Mouse (Mus musculus) cortical plate, adult 2 months (tissue): ENCODE data around the gene C1qtnf2. TPM values are rescaled to one million over a fixed set of nuclear protein-coding genes. Genes with fewer than 3 reads are reported as not detected.

Source experiments
- H3K27ac ChIP-seq: fragments of 200-500 bp; 2 replicates; pipeline ENCODE4 v1.5.1; 2012; ENCODE audit warnings: low read length, control low read depth, inconsistent platforms; ENCODE audit not compliant: insufficient read depth
- H3K4me1 ChIP-seq: fragments of 200-500 bp; 2 replicates; pipeline ENCODE4 v1.6.1; 2011; ENCODE audit warnings: low read length; ENCODE audit not compliant: control insufficient read depth, insufficient read depth
- H3K4me3 ChIP-seq: fragments of 200-500 bp; 2 replicates; pipeline ENCODE4 v1.5.1; 2011; ENCODE audit warnings: mild to moderate bottlenecking, low read length, control low read depth; ENCODE audit not compliant: insufficient read depth
- CTCF ChIP-seq: fragments of 200-500 bp; IDR thresholded peaks from 2 replicates; pipeline ENCODE4 v1.5.1; 2011; ENCODE audit warnings: mild to moderate bottlenecking, control low read depth, low read length; ENCODE audit not compliant: insufficient read depth; ENCODE audit errors: extremely low read depth
- POLR2A ChIP-seq: fragments of 200-500 bp; IDR thresholded peaks from 2 replicates; pipeline ENCODE4 v1.6.1; 2011; ENCODE audit warnings: mild to moderate bottlenecking, low read length, control low read depth; ENCODE audit not compliant: insufficient read depth; ENCODE audit errors: extremely low read depth
- polyA plus RNA-seq: library from polyadenylated mRNA; depleted of rRNA; stranded (reverse); fragments of >200 nt; gene quantifications from 2 replicates; pipeline ENCODE4 v1.2.3, GENCODE M21; 2012

C1qtnf2 gene
- polyA plus RNA-seq, 1 experiment: 3.7 TPM

DNA sequence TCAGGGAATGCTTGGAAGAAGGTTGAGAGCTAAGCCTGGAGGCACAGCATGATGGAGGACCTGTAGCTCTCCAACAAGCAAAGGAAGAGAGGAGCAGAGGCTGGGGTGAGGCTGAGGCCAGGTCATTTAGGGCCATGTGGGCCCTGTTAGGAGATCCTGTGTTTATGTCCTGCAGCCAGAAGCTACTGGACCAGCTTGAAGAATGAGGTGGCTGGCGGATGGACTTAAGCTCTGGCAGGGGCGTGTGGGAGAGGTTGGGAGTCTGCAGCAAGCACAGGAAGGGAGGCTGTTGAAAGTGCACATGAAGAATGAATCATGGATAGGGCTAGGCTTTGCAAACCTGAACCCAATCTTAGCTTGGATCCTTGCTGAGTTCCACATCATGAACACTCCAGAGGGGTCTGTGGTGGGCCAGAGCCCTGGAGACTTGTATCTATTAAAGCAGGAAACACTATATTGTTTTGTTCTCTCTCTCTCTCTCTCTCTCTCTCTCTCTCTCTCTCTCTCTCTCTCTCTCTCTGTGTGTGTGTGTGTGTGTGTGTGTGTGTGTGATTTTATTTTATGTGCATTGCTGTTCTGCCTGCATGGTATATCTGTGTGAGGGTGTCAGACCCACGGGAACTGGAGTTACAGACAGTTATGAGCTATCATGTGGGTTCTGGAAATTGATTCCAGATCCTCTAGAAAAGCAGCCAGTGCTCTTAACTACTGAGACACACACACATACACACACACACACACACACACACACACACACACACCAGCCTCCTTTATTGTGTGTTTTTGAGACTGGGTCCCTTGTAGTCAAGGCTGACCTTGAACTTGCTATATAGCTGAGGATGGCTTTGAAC, 7.8 kb downstream of the C1qtnf2 start:
- TF ChIP-seq POLR2A: no peak
- no peak for TF ChIP-seq CTCF
- H3K4me3 ChIP-seq: no peak overlapping the region

DNA sequence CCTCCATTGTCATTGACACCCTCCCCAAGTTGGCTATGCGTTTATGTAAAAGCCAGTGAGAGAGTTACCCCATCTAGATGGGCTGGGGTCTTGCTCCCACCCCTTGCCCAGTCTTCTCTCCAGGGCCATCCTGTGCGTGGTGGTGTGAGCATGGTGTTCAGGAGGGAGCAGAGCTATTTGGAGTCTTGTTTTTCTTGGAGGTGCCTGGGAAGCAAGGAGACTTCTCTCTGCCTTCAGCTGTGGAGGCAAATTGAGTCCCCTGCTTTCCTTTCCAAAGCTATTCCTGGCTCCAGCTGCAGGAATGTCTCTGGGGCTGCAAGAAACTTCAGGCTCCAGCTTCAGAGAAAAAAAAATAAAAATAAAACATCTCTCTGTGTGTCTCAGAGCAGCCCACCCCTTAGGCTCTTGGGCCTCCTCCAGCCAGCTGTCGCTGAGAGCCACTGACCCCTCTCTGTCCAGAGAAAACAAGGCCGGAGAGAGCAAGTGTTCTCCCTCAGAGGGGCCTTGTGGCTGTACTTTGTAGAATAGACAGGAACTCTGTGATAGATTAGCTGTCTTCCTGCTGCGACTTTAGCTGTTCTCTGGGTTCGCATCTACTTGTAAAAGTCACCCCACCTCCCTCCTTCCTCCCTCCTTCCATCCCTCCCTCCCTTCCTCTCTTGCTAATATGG, 9.2 kb downstream of the C1qtnf2 start:
- no peak overlapping the region for H3K4me3 ChIP-seq
- TF ChIP-seq POLR2A (no peak), CTCF (no peak)

More for the DNA sequence above, 7.8 kb downstream of the C1qtnf2 start:
- Histone ChIP-seq H3K27ac (no peak overlapping the region), H3K4me1 (no peaks in the 10 kb centered on the region)

DNA sequence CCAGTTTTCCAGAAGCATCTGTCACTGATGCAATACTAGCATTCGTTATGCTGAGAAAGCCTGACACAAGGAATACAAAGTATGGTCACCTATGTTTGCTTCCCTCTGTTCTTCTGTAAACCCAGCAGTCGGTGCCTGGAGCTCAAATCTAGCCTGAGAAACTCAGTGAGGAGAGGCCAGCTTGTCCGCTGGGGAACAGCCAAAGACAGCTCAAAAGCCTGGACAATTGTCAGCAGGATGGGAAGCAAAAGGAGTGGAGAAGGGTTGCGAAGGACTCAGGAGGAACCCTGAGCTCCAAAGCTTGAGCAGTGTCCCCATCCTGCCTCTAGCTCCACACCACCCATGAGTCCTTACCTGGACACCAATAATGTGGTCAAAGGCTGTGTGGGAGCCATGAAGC, 10.0 kb downstream of the C1qtnf2 start:
- Histone ChIP-seq H3K27ac (no peak overlapping the region), H3K4me3 (no peak overlapping the region), H3K4me1 (no peaks in the 10 kb centered on the region)
- TF ChIP-seq CTCF: no peak

More for the DNA sequence above, 9.2 kb downstream of the C1qtnf2 start:
- Histone ChIP-seq H3K27ac (peak overlapping the region; percentile 64), H3K4me1 (no peaks in the 10 kb centered on the region)

DNA sequence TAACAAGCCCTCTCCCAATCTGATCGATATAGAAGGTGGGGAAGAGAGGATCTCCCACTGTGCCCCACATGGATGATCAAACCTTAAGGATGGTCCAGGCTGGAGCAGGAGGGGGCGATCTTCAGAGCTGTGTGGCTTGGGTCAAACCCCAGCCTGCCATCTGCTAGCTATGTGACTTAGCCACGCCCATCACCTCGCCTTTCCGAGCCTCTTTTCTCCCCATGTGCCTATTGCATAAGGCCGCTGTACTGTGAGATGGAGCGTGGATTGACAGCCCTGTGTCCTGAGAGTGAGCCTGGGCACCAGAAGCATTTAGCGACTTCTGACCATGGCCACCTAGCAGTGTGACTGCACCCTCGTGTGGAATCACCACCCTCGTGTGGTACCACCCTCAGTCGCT, 10.6 kb downstream of the C1qtnf2 start:
- no peak for TF ChIP-seq CTCF
- no peak for TF ChIP-seq POLR2A
- no peaks in the 10 kb centered on the region for H3K4me1 ChIP-seq

DNA sequence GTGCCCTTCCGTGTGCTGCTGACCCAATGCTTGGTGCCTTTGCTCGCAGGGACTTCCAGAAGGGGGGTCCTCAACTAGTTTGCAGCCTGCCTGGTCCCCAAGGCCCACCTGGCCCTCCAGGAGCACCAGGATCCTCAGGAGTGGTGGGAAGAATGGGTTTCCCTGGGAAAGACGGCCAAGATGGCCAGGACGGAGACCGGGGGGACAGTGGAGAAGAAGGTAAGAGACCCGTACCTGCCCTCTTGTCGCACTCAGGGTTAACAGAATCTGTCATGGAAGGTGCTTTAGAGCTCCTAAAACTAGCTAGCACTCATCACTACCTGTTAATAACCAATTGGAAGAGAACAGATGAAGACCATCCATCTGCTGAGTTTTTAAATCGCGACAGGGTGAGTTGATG, 11.8 kb downstream of the C1qtnf2 start:
- no peaks in the 10 kb centered on the region for H3K4me1 ChIP-seq
- H3K27ac ChIP-seq: no peak overlapping the region
- H3K4me3 ChIP-seq: no peak overlapping the region
- no peak for TF ChIP-seq POLR2A
- no peak for TF ChIP-seq CTCF

More for the DNA sequence above, 10.6 kb downstream of the C1qtnf2 start:
- Histone ChIP-seq H3K4me3 (no peak overlapping the region), H3K27ac (no peak overlapping the region)

DNA sequence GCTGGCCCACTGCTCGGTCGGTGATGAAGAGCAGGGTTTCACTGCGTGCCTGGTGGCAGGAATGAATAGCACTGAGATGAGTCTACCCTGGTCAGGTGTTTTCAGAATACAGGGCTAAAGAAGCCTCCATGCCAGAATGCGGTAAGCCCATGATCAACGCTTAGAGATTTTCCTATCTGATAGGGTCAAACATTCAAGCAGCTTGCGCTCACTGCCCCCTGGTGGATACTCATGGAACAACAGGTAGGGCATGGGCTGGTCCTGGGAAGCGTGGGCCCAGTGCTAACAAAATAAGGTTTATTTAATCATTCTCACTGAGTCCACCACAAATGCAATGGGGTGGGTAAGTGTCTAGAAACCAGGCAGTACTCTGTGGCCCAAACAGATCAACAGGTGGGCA, 18.6 kb downstream of the C1qtnf2 start:
- H3K4me1 ChIP-seq: no peaks in the 10 kb centered on the region
- TF ChIP-seq POLR2A (no peak), CTCF (peak; percentile 91)

DNA sequence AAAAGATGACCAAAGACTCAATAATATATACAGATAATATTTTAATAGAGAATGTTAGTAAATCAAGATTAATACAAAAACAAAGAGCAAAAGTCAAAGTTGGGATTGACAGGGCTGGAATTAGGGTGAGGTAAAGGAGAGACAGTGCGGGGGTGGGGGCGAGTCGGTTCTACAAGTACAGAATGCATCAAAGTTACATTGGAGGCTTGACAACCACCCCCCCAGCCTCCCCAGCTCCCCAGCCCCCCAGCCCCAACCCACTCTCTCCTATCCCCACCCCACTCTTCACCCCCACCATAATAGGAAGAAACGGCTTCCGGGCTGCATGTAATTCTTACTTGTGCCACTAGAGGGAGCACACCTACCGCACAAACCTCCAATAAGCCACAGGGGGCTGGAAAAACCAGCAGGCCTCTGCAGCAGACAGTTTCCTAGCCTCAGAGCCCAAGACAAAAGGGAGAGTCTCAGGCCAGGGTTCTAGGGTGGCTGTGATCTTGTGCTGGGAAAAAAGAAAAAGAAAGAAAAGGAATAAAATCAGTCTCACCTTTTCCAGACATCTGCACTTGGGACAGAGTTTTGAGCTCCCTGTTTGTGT, 19.8 kb downstream of the C1qtnf2 start:
- no peak overlapping the region for H3K27ac ChIP-seq
- H3K4me1 ChIP-seq: no peaks in the 10 kb centered on the region
- TF ChIP-seq CTCF (peak; percentile 89), POLR2A (no peak)
- H3K4me3 ChIP-seq: no peak overlapping the region

More for the DNA sequence above, 18.6 kb downstream of the C1qtnf2 start:
- Histone ChIP-seq H3K4me3 (no peak overlapping the region), H3K27ac (no peak overlapping the region)

DNA sequence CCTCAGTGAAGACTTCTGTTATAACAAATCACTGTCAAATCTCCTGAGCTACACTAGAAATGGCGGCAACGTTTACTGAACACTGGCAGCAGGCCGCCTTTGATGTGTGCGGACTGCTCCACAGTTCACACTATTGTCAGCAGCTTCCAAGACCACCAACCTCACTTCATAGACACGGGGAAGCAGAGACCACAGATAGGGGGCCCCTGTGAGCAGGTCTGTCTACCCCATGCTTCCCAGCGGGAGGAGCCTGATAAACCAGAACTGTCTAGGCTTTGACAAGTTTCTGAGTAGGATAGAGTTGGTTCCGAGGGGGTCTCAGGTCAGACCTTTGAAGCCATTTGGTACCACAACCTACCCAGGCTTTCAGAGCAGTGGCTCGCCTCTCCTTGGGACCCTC, 21.0 kb downstream of the C1qtnf2 start:
- no peaks in the 10 kb centered on the region for H3K4me1 ChIP-seq
- H3K4me3 ChIP-seq: no peak overlapping the region
- TF ChIP-seq CTCF: 0 out of 2 replicates have a peak, but pooled peaks have one; percentile 7
- TF ChIP-seq POLR2A: no peak
- no peak overlapping the region for H3K27ac ChIP-seq

DNA sequence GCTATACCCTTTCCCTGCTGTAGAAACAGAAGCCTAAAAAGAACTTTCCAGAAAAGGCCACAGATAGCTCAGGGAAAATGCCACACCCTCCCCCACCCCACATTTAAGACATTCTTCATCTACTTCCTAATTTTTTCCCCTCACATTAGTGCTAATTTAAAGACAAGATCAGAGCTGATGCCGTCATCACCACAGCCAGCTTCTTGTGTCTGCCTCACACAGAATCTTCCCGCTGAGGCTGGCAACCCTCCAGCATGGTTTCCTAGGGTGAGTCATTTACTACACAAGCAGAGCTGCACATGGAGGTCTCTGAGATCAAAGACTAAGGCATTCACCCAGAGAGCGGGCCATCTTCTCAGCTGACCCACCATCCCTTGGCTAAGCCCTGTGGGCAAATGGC, 21.5 kb downstream of the C1qtnf2 start:
- no peaks in the 10 kb centered on the region for H3K4me1 ChIP-seq
- H3K4me3 ChIP-seq: no peak overlapping the region
- TF ChIP-seq POLR2A: no peak
- no peak for TF ChIP-seq CTCF
- H3K27ac ChIP-seq: no peak overlapping the region

DNA sequence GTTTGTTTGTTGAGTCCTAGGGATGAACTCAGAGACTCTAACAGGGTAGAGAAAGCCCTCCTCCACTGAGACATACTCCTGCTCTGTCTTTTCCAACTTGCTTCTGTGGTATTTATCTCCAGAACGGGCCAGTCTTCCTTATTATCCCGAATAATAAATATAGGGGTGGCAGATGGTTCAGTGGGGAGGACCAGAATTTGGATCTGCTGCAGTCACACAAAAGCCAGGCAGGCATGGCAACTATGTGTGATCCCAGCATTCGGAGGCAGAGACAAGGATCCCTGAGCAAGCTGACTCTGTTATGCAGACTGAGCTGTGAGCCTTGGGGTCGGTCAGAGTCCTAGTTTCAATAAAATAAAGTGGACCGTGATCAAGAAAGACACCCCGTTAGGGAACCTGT, 27.2 kb downstream of the C1qtnf2 start:
- no peaks in the 10 kb centered on the region for H3K4me1 ChIP-seq
- no peak overlapping the region for H3K27ac ChIP-seq
- no peak overlapping the region for H3K4me3 ChIP-seq
- TF ChIP-seq CTCF (no peak), POLR2A (no peak)

DNA sequence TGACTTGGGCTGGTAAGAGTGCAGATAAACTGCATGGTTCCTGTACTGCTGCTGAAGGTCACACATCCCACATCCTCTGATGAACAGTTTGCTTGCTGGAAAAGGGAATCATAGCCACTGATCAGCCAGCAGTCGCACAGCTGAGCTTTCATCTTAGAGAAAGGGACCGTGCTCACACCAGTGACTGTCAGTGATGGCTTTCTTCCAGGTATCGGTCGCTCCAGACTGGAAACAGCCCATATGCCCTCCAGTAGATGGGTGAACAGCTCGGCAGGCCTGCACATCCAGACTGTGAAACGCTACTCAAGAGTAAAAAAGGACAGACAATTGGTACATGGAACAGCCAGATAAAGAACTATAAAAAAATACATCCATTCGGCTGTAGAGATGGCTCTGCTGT, 31.1 kb downstream of the C1qtnf2 start:
- no peaks in the 10 kb centered on the region for H3K4me1 ChIP-seq
- TF ChIP-seq CTCF (no peak), POLR2A (no peak)
- H3K4me3 ChIP-seq: no peak overlapping the region
- no peak overlapping the region for H3K27ac ChIP-seq
